Mouse (Mus musculus) MEL (cell line): ENCODE measurements around the gene Nrarp. TPM values are rescaled to one million over a fixed set of nuclear protein-coding genes. Genes with fewer than 3 reads are reported as not detected.

ENCODE experiments used
- DNase-seq: peaks from one replicate; pipeline ENCODE4 v3.0.0; 2011; ENCODE audit warnings: low read depth, low spot score
- H3K27ac ChIP-seq: 2 replicates; pipeline ENCODE4 v1.5.1; 2012; ENCODE audit warnings: low read depth, mild to moderate bottlenecking, control low read depth, low read length, moderate library complexity; ENCODE audit not compliant: control insufficient read depth
- H3K27me3 ChIP-seq, 2 experiments: fragments of 150-350 bp in 1 of 2; sonication (generic) in 1 of 2; 2 replicates each; pipeline ENCODE4 v1.6.1; 2012; ENCODE audit warnings: low read length in 2 of 2, mild to moderate bottlenecking in 2 of 2, improper control_type of control experiment in 1 of 2, moderate library complexity in 1 of 2; ENCODE audit not compliant: insufficient read depth in 2 of 2, control insufficient read depth in 1 of 2
- H3K36me3 ChIP-seq, 2 experiments: 2 replicates each; pipeline ENCODE4 v1.6.1; 2012 to 2014; ENCODE audit warnings: low read length in 2 of 2, improper control_type of control experiment in 1 of 2, inconsistent platforms in 1 of 2, mild to moderate bottlenecking in 1 of 2; ENCODE audit not compliant: insufficient read depth in 2 of 2, control insufficient read depth in 1 of 2
- H3K4me1 ChIP-seq, 2 experiments: fragments of 150-350 bp in 1 of 2; sonication (generic) in 1 of 2; 2 replicates each; pipeline ENCODE4 v1.6.1; 2012; ENCODE audit warnings: low read length in 2 of 2, improper control_type of control experiment in 1 of 2, mild to moderate bottlenecking in 1 of 2; ENCODE audit not compliant: insufficient read depth in 2 of 2, control insufficient read depth in 1 of 2
- H3K4me3 ChIP-seq, 2 experiments: fragments of 150-350 bp in 1 of 2; sonication (generic) in 1 of 2; 2 replicates each; pipeline ENCODE4 v1.5.1; 2012; ENCODE audit warnings: low read depth in 2 of 2, low read length in 2 of 2, mild to moderate bottlenecking in 2 of 2, moderate library complexity in 2 of 2, control low read depth in 1 of 2, improper control_type of control experiment in 1 of 2; ENCODE audit not compliant: control insufficient read depth in 1 of 2, insufficient read depth in 1 of 2
- H3K79me2 ChIP-seq: 2 replicates; pipeline ENCODE4 v1.6.1; 2012; ENCODE audit warnings: mild to moderate bottlenecking, low read length, moderate library complexity; ENCODE audit not compliant: control insufficient read depth, poor library complexity, insufficient read depth
- H3K9ac ChIP-seq: 2 replicates; pipeline ENCODE4 v1.6.1; 2012; ENCODE audit warnings: low read depth, mild to moderate bottlenecking, control low read depth, low read length, moderate library complexity; ENCODE audit not compliant: control insufficient read depth, poor library complexity, severe bottlenecking
- H3K9me3 ChIP-seq: fragments of 150-350 bp; sonication (generic); replicated peaks from 2 replicates; pipeline ENCODE4 v1.6.1; 2012; ENCODE audit warnings: mild to moderate bottlenecking, low read length, improper control_type of control experiment, moderate library complexity; ENCODE audit not compliant: insufficient read depth
- BHLHE40 ChIP-seq: IDR thresholded peaks from 2 replicates; pipeline ENCODE4 v1.6.1; 2012; ENCODE audit warnings: low read depth, mild to moderate bottlenecking, inconsistent platforms, low read length, improper control_type of control experiment, borderline replicate concordance
- E2F4 ChIP-seq: IDR thresholded peaks from 2 replicates; pipeline ENCODE4 v1.6.1; 2011; ENCODE audit warnings: low read depth, low read length, improper control_type of control experiment, borderline replicate concordance
- GATA1 ChIP-seq: IDR thresholded peaks from 2 replicates; pipeline ENCODE4 v1.6.1; 2011; ENCODE audit warnings: low read depth, low read length, improper control_type of control experiment
- HCFC1 ChIP-seq: IDR thresholded peaks from 2 replicates; pipeline ENCODE4 v1.6.1; 2012; ENCODE audit warnings: low read depth, mild to moderate bottlenecking, inconsistent platforms, low read length, improper control_type of control experiment, moderate library complexity
- JUND ChIP-seq: IDR thresholded peaks from 2 replicates; pipeline ENCODE4 v1.6.1; 2011; ENCODE audit warnings: low read depth, mild to moderate bottlenecking, improper control_type of control experiment, low read length
- MAX ChIP-seq: IDR thresholded peaks from 2 replicates; pipeline ENCODE4 v1.6.1; 2011; ENCODE audit warnings: low read length, improper control_type of control experiment
- MEF2A ChIP-seq: IDR thresholded peaks from 2 replicates; pipeline ENCODE4 v1.6.1; 2014; ENCODE audit warnings: low read depth, mild to moderate bottlenecking, inconsistent platforms, low read length, improper control_type of control experiment; ENCODE audit not compliant: poor library complexity, insufficient replicate concordance, severe bottlenecking; ENCODE audit errors: extremely low read depth
- MXI1 ChIP-seq: IDR thresholded peaks from 2 replicates; pipeline ENCODE4 v1.6.1; 2011; ENCODE audit warnings: mild to moderate bottlenecking, low read depth, low read length, improper control_type of control experiment
- MYC ChIP-seq: IDR thresholded peaks from 2 replicates; pipeline ENCODE4 v1.6.1; 2011; ENCODE audit warnings: low read depth, mild to moderate bottlenecking, low read length, improper control_type of control experiment, moderate library complexity
- NRF1 ChIP-seq: IDR thresholded peaks from 2 replicates; pipeline ENCODE4 v1.6.1; 2014; ENCODE audit warnings: low read depth, mild to moderate bottlenecking, inconsistent platforms, low read length, improper control_type of control experiment, moderate library complexity; ENCODE audit not compliant: poor library complexity, insufficient read depth, severe bottlenecking
- POLR2AphosphoS2 ChIP-seq: IDR thresholded peaks from 2 replicates; pipeline ENCODE4 v1.6.1; 2011; ENCODE audit warnings: low read length, improper control_type of control experiment
- POLR2AphosphoS5 ChIP-seq: IDR thresholded peaks from 2 replicates; pipeline ENCODE4 v1.6.1; 2012; ENCODE audit warnings: low read depth, borderline replicate concordance, mild to moderate bottlenecking, inconsistent platforms, low read length, moderate library complexity, mixed read lengths
- RAD21 ChIP-seq: IDR thresholded peaks from 2 replicates; pipeline ENCODE4 v1.6.1; 2011; ENCODE audit warnings: mild to moderate bottlenecking, low read depth, low read length, improper control_type of control experiment
- RCOR1 ChIP-seq: IDR thresholded peaks from 2 replicates; pipeline ENCODE4 v1.6.1; 2012; ENCODE audit warnings: low read depth, mild to moderate bottlenecking, inconsistent platforms, low read length, improper control_type of control experiment
- SMC3 ChIP-seq: IDR thresholded peaks from 2 replicates; pipeline ENCODE4 v1.6.1; 2011; ENCODE audit warnings: low read depth, low read length, improper control_type of control experiment
- TAL1 ChIP-seq: IDR thresholded peaks from 2 replicates; pipeline ENCODE4 v1.6.1; 2012; ENCODE audit warnings: mild to moderate bottlenecking, inconsistent platforms, low read length, moderate library complexity, mixed read lengths
- TBP ChIP-seq: IDR thresholded peaks from 2 replicates; pipeline ENCODE4 v1.8.0; 2011; ENCODE audit warnings: low read depth, low read length, improper control_type of control experiment
- UBTF ChIP-seq: IDR thresholded peaks from 2 replicates; pipeline ENCODE4 v1.6.1; 2012; ENCODE audit warnings: low read depth, mild to moderate bottlenecking, inconsistent platforms, low read length, improper control_type of control experiment, moderate library complexity, borderline replicate concordance; ENCODE audit not compliant: insufficient read depth
- USF1 ChIP-seq: IDR thresholded peaks from 2 replicates; pipeline ENCODE4 v1.6.1; 2014; ENCODE audit warnings: low read depth, mild to moderate bottlenecking, inconsistent platforms, low read length, improper control_type of control experiment, moderate library complexity
- USF2 ChIP-seq, 2 experiments: IDR thresholded peaks; 2 replicates each; pipeline ENCODE4 v1.6.1; 2011 to 2012; ENCODE audit warnings: improper control_type of control experiment in 2 of 2, low read length in 2 of 2, borderline replicate concordance in 1 of 2, inconsistent platforms in 1 of 2, low read depth in 1 of 2, mild to moderate bottlenecking in 1 of 2; ENCODE audit not compliant: insufficient read depth in 1 of 2
- ZKSCAN1 ChIP-seq: IDR thresholded peaks from 2 replicates; pipeline ENCODE4 v1.6.1; 2012; ENCODE audit warnings: low read depth, mild to moderate bottlenecking, inconsistent platforms, low read length, improper control_type of control experiment, moderate library complexity
- ZNF384 ChIP-seq: IDR thresholded peaks from 2 replicates; pipeline ENCODE4 v1.6.1; 2012; ENCODE audit warnings: low read depth, mild to moderate bottlenecking, inconsistent platforms, low read length, improper control_type of control experiment
- polyA plus RNA-seq, 2 experiments: library from polyadenylated mRNA; stranded (reverse) in 1 of 2; unstranded in 1 of 2; fragments of >175 nt in 1 of 2; fragments of >200 nt in 1 of 2; gene quantifications; 2 replicates each; pipeline versions ENCODE4 v1.2.1 to v1.2.4; 2012; ENCODE audit warnings: low replicate concordance in 2 of 2, low read depth in 1 of 2; ENCODE audit not compliant: insufficient read length in 2 of 2, insufficient read depth in 1 of 2, missing spikeins in 1 of 2
- total RNA-seq: library from RNA; depleted of rRNA; stranded (reverse); fragments of 300-350 nt; gene quantifications from 2 replicates; pipeline ENCODE4 v1.2.3, GENCODE M21; 2012

The Nrarp gene
- total and polyA plus RNA-seq, 3 experiments = 6.5 to 12.3 TPM; not detected in 1

- Histone ChIP-seq H3K9me3 (no peaks in the 10 kb centered on the region), H3K4me3 (no peak overlapping the region), H3K9ac (no peak overlapping the region), H3K4me1 (peaks cover 5 to 6% of the 10 kb centered on the region in 2 experiments; a peak in 3 of 4 replicates), H3K36me3 (no peaks in the 10 kb centered on the region; a peak in 1 of 4 replicates), H3K27me3 (no peaks in the 10 kb centered on the region), H3K27ac (no peak overlapping the region), H3K79me2 (no peaks in the 10 kb centered on the region)
- TF ChIP-seq SMC3 (no peak), RCOR1 (no peak), HCFC1 (no peak), POLR2AphosphoS2 (no peak), ZNF384 (no peak), GATA1 (no peak), TBP (no peak), POLR2AphosphoS5 (no peak), MAX (no peak), UBTF (no peak), MEF2A (no peak), JUND (no peak)
- no peak for DNase-seq
Observed at GRCm38 (mm10) chr2:25151280-25151956, 29.1 kb upstream of the Nrarp start.

DNA sequence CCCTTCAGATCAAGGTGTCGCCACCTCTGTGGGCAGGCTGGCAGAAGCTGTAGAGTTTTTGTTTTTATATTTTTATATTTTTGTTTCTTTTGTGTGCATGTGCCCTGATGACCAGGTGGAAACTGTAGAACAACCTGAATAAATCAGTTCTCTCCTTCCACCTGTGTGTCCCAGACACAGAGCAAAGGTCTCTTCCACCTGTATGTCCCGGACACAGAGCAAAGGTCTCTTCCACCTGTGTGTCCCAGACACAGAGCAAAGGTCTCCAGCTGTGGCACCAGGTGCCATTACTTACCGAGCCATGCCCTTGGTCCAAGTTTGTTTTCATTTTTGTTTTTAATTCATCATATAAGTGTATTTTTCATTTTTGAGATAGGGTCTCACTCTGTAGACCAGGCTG lies 24.4 kb upstream of the Nrarp start:
- Histone ChIP-seq H3K36me3 (peaks cover 0 to 2% of the 10 kb centered on the region in 2 experiments; a peak in 1 of 4 replicates), H3K4me1 (peaks cover 5 to 6% of the 10 kb centered on the region in 2 experiments; a peak in 3 of 4 replicates), H3K27ac (no peak overlapping the region), H3K9ac (no peak overlapping the region), H3K79me2 (no peaks in the 10 kb centered on the region), H3K4me3 (no peak overlapping the region), H3K9me3 (no peaks in the 10 kb centered on the region), H3K27me3 (no peaks in the 10 kb centered on the region)
- DNase-seq = no peak
- TF ChIP-seq USF1 (no peak), MYC (no peak), MXI1 (no peak), RAD21 (no peak), TAL1 (no peak), UBTF (no peak), BHLHE40 (no peak), MEF2A (no peak), NRF1 (no peak), USF2 (IDR thresholded peaks at IDR 0.05; ENCODE audit: borderline replicate concordance in 1 of 2, insufficient read depth in 1 of 2, low read depth in 1 of 2, low read length in 2 of 2) (no peak), E2F4 (no peak), ZKSCAN1 (no peak)
